In the genomic region with DNA sequence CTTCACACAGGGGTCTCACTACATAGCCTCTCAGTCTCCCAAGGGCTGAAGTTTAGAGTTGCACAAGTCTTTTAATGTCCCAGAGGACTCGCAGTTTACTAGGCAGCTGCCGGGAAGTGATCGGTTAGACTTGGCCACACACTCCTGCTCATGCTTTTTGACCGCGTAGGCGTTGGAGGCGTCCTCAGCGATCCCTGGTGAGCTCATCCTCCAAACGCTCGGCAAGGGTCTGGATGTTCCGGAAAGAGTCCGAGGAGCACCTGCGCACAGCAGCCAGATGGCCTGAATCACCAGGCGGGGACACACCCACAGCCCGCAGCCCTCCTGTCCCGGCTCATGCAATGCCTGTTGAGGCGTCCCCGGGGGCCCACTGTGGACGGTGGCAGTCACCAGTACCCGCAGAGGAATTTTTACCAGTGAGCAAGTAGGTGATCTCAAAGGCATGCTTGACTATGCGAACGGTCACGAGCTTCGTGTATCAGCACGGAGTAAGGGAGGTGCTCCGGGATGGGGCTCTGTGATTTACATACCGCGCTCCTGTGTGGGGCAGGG, we compare ENCODE assay signal across 8 mouse cellular contexts. TPM values are rescaled to one million over a fixed set of nuclear protein-coding genes. Genes with fewer than 3 reads are reported as not detected.
DNase-seq lines count a peak whose midpoint lies in the region; ATAC-seq and TF ChIP-seq lines count a peak whose summit lies in the region.

No protein-coding gene starts in this region.

- TF ChIP-seq CTCF in layer of hippocampus, adult 2 months (conservative IDR thresholded peaks at IDR 0.05), result no peak

- H3K36me3 ChIP-seq in intestine, embryonic 15.5 days, result no peaks in the 10 kb centered on the region
- no peaks in the 10 kb centered on the region for H3K36me3 ChIP-seq in neural tube, embryonic 14.5 days (ENCODE audit: control insufficient read depth, insufficient read depth, low read length)

- H3K27me3 ChIP-seq in intestine, embryonic 15.5 days (replicated peaks), result no peaks in the 10 kb centered on the region
- no peaks in the 10 kb centered on the region for H3K27me3 ChIP-seq in neural tube, embryonic 14.5 days (ENCODE audit: control insufficient read depth, insufficient read depth, low read length)

- H3K4me1 ChIP-seq in intestine, embryonic 15.5 days (replicated peaks), result peaks cover 27% of the 10 kb centered on the region
- peaks cover 15% of the 10 kb centered on the region for H3K4me1 ChIP-seq in neural tube, embryonic 14.5 days (ENCODE audit: control insufficient read depth, insufficient read depth, low read length)

- no peak for DNase-seq in layer of hippocampus, adult 2 months (ENCODE audit: low spot score in 2 of 2)
- DNase-seq in layer of hippocampus, adult 8-10 months (ENCODE audit: low spot score in 2 of 2), result no peak
- peak; percentile 49 to 50 for DNase-seq in cerebellum, postnatal 10 days
- DNase-seq in gastrocnemius, postnatal 36 days, result peak; percentile 66 to 73
- peak; percentile 77 to 83 for DNase-seq in lung, adult 18-20 months

- H3K9ac ChIP-seq in intestine, embryonic 15.5 days, result peak overlapping the region; percentile 38; the same call in 1 of the 2 replicates
- H3K9ac ChIP-seq in neural tube, embryonic 14.5 days (replicated peaks; ENCODE audit: low read depth, low read length), result peak overlapping the region; percentile 34

- intact Hi-C loops in gastrocnemius, postnatal 36 days (cut with DNase I), result no loop called here

- ATAC-seq in intestine, embryonic 15.5 days, result peak; percentile 15
- ATAC-seq in neural tube, embryonic 14.5 days (ENCODE audit: low read depth), result no peak
- ATAC-seq in erythroid progenitor cell, adult 5-6 weeks (replicated peaks; ENCODE audit: low FRiP score, poor library complexity, severe bottlenecking), result no peak

- peak overlapping the region; percentile 73 for H3K4me2 ChIP-seq in intestine, embryonic 15.5 days (replicated peaks)
- H3K4me2 ChIP-seq in neural tube, embryonic 14.5 days (ENCODE audit: low read depth, low read length), result peak overlapping the region; percentile 36

- peak overlapping the region; percentile 53; the same call in 1 of the 2 replicates for H3K27ac ChIP-seq in layer of hippocampus, adult 2 months
- peak overlapping the region; percentile 70 for H3K27ac ChIP-seq in intestine, embryonic 15.5 days
- no peak overlapping the region for H3K27ac ChIP-seq in neural tube, embryonic 14.5 days (ENCODE audit: low read depth, low read length)

- WGBS in intestine, embryonic 15.5 days, result 2% methylated on average over 28 of the region's 28 CpGs
- 2% methylated on average over 28 of the region's 28 CpGs for WGBS in neural tube, embryonic 14.5 days

- no peaks in the 10 kb centered on the region for H3K9me3 ChIP-seq in intestine, embryonic 15.5 days
- H3K9me3 ChIP-seq in neural tube, embryonic 14.5 days (ENCODE audit: control insufficient read depth, low read length), result no peaks in the 10 kb centered on the region

- H3K4me3 ChIP-seq in layer of hippocampus, adult 2 months, result peak overlapping the region; percentile 19; the same call in 1 of the 2 replicates
- peak overlapping the region; percentile 22 for H3K4me3 ChIP-seq in intestine, embryonic 15.5 days (replicated peaks)
- no peak overlapping the region for H3K4me3 ChIP-seq in neural tube, embryonic 14.5 days (ENCODE audit: low read depth, low read length)

RNA-seq across cellular contexts. Expression of gene Sirt4, which starts 7.3 kb away (rescaled TPM):
- 10 to 100 TPM; 37.8 to 56.5 TPM for total RNA-seq in layer of hippocampus, adult 2 months (2021)
- total RNA-seq in layer of hippocampus, adult 8-10 months (2022), result 10 to 100 TPM; 34.0 to 58.6 (median 41.9) TPM
- total RNA-seq in gastrocnemius, postnatal 36 days (2021), result 10 to 100 TPM; 11.2 to 12.2 TPM
- 18.6 and 19.8 TPM in 2 replicates for polyA plus RNA-seq in intestine, embryonic 15.5 days (2015; fragmentation: Nextera tagmentation; extraction: Ambion mirVana)
- polyA plus RNA-seq in neural tube, embryonic 14.5 days (2014; fragmentation: Nextera tagmentation; extraction: Ambion mirVana), result 26.0 and 32.6 TPM in 2 replicates
- 1.8 TPM in 1 of 2 replicates, not detected in the other for total RNA-seq in erythroid progenitor cell, adult 5-6 weeks (2015; ENCODE audit: low replicate concordance)
- total RNA-seq in erythroid progenitor cell, adult 5-6 weeks (2017; ENCODE audit: low replicate concordance), result 3.3 TPM in 1 of 2 replicates, not detected in the other

RNA-seq across cellular contexts. Expression of gene Pxn, which starts 14.6 kb away (rescaled TPM):
- 10 to 100 TPM; 40.8 to 47.3 TPM for total RNA-seq in layer of hippocampus, adult 2 months (2021)
- 10 to 100 TPM; 38.1 to 45.8 (median 40.2) TPM for total RNA-seq in layer of hippocampus, adult 8-10 months (2022)
- 10 to 100 TPM; 78.1 to 80.7 TPM for total RNA-seq in gastrocnemius, postnatal 36 days (2021)
- 56.9 and 58.2 TPM in 2 replicates for polyA plus RNA-seq in intestine, embryonic 15.5 days (2015; fragmentation: Nextera tagmentation; extraction: Ambion mirVana)
- 8.5 and 11.1 TPM in 2 replicates for polyA plus RNA-seq in neural tube, embryonic 14.5 days (2014; fragmentation: Nextera tagmentation; extraction: Ambion mirVana)
- 18.9 and 24.5 TPM in 2 replicates for total RNA-seq in erythroid progenitor cell, adult 5-6 weeks (2015; ENCODE audit: low replicate concordance)
- total RNA-seq in erythroid progenitor cell, adult 5-6 weeks (2017; ENCODE audit: low replicate concordance), result 11.1 and 21.2 TPM in 2 replicates

RNA-seq across cellular contexts. Expression of gene Pla2g1b, which starts 25.8 kb away (rescaled TPM):
- total RNA-seq in layer of hippocampus, adult 2 months (2021), result not detected
- total RNA-seq in layer of hippocampus, adult 8-10 months (2022), result not detected
- not detected for total RNA-seq in gastrocnemius, postnatal 36 days (2021)
- 2.1 and 2.9 TPM in 2 replicates for polyA plus RNA-seq in intestine, embryonic 15.5 days (2015; fragmentation: Nextera tagmentation; extraction: Ambion mirVana)
- 0.58 TPM in 1 of 2 replicates, not detected in the other for polyA plus RNA-seq in neural tube, embryonic 14.5 days (2014; fragmentation: Nextera tagmentation; extraction: Ambion mirVana)
- total RNA-seq in erythroid progenitor cell, adult 5-6 weeks (2015; ENCODE audit: low replicate concordance), result not detected in 2 replicates
- not detected in 2 replicates for total RNA-seq in erythroid progenitor cell, adult 5-6 weeks (2017; ENCODE audit: low replicate concordance)

Comparison
In these comparisons a context has a peak if more than half of its experiments do, and no peak if none do; other contexts are left out.
1. DNase-seq: peak in cerebellum, postnatal 10 days (2 of 2), gastrocnemius, postnatal 36 days (2 of 2) and lung, adult 18-20 months (2 of 2); none in layer of hippocampus, adult 2 months (0 of 2) and layer of hippocampus, adult 8-10 months (0 of 2).